Comparison of ENCODE assay signal across 8 mouse cellular contexts in the genomic region with DNA sequence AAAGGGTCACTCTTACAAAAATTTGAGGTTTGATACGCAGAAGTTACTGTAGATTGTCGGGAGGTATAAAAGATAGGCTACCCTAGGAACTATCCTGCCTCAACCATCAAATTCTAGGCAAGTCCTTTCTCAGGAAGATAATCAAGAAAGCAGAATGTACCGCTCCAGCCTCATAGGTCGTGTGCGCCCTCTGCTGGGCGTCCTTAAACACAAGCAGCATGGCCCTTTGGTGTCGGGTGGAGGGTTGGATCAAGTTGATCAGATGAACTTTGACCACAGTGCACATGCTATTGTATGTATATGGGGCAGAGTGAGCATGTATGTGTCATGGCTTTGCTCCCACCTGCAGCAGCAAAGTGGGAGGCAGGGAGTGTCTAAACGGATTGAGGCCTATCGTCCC. TPM values are rescaled to one million over a fixed set of nuclear protein-coding genes. Genes with fewer than 3 reads are reported as not detected.
DNase-seq lines count a peak whose midpoint lies in the region.

No protein-coding gene starts in this region.

- intact Hi-C loops in gastrocnemius, postnatal 14 days (cut with DNase I; ENCODE audit: low total_unique reads), result loop anchor here (2.0 to 5.0 kb wide), 2 partner anchors 64 to 101 kb away; no protein-coding TSS in a partner anchor

- peak; percentile 55 for DNase-seq in kidney, adult 18-20 months
- DNase-seq in kidney, adult 11 months, result no peak
- peak; percentile 39 for DNase-seq in WW6 (ENCODE audit: low read depth, low spot score)
- peak; percentile 70 to 85 for DNase-seq in cerebellum, postnatal 25 days
- peak; percentile 55 for DNase-seq in gastrocnemius, postnatal 14 days
- peak; percentile 62 to 72 for DNase-seq in layer of hippocampus, postnatal 10 days (ENCODE audit: low spot score in 2 of 2)
- DNase-seq in lung, postnatal 4 days, result peak; percentile 46 to 58
- peak; percentile 84 for DNase-seq in testis, postnatal 10 days (ENCODE audit: low spot score)

RNA-seq across cellular contexts. Expression of a gene that starts 7.9 kb away (rescaled TPM):
- 1 to 10 TPM; 5.6 to 6.3 TPM for total RNA-seq in gastrocnemius, postnatal 14 days (2021)
- 10 to 100 TPM; 18.3 to 19.6 TPM for total RNA-seq in layer of hippocampus, postnatal 10 days (2021)

RNA-seq across cellular contexts. Expression of a gene that starts 29.4 kb away (rescaled TPM):
- not detected for total RNA-seq in gastrocnemius, postnatal 14 days (2021)
- total RNA-seq in layer of hippocampus, postnatal 10 days (2021), result not detected

RNA-seq across cellular contexts. Expression of a gene that starts 31.0 kb away (rescaled TPM):
- not detected for total RNA-seq in gastrocnemius, postnatal 14 days (2021)
- total RNA-seq in layer of hippocampus, postnatal 10 days (2021), result not detected

RNA-seq across cellular contexts. Expression of a gene that starts 32.1 kb away (rescaled TPM):
- total RNA-seq in gastrocnemius, postnatal 14 days (2021), result not detected
- not detected for total RNA-seq in layer of hippocampus, postnatal 10 days (2021)
